Mouse (Mus musculus) G1E (cell line): ENCODE data around the gene Bcar3. TPM values are rescaled to one million over a fixed set of nuclear protein-coding genes. Genes with fewer than 3 reads are reported as not detected.
A peak's percentile ranks its signal among the peaks of the same experiment; 100 is the strongest.

Experiments
- ATAC-seq: 2 replicates; pipeline ENCODE4 v1.8.0; 2016; ENCODE audit warnings: mild to moderate bottlenecking; ENCODE audit not compliant: insufficient number of reproducible peaks, poor library complexity, low FRiP score, severe bottlenecking; ENCODE audit errors: extremely low read depth
- DNase-seq: peaks from one replicate; pipeline ENCODE4 v3.0.0; 2012; ENCODE audit warnings: low spot score
- H3K27me3 ChIP-seq: 2 replicates; pipeline ENCODE4 v1.6.1; 2012; ENCODE audit warnings: mild to moderate bottlenecking, low read length, inconsistent platforms; ENCODE audit not compliant: insufficient read depth
- H3K36me3 ChIP-seq: replicated peaks from 2 replicates; pipeline ENCODE3; 2012; ENCODE audit warnings: mild to moderate bottlenecking, inconsistent platforms
- H3K4me1 ChIP-seq: 2 replicates; pipeline ENCODE4 v1.6.1; 2012; ENCODE audit warnings: low read depth, low read length, inconsistent platforms, mixed read lengths; ENCODE audit not compliant: insufficient read depth
- H3K4me3 ChIP-seq: 2 replicates; pipeline ENCODE4 v1.5.1; 2012; ENCODE audit warnings: low read depth, mild to moderate bottlenecking, inconsistent platforms, low read length, moderate library complexity, mixed read lengths
- H3K9me3 ChIP-seq: replicated peaks from 2 replicates; pipeline ENCODE4 v1.6.1; 2012; ENCODE audit warnings: inconsistent platforms
- CTCF ChIP-seq: IDR thresholded peaks from 2 replicates; pipeline ENCODE4 v1.5.1; 2012; ENCODE audit warnings: low read depth, low read length, inconsistent platforms, mixed read lengths
- GATA1 ChIP-seq: IDR thresholded peaks from 2 replicates; pipeline ENCODE4 v1.6.1; 2012; ENCODE audit warnings: borderline replicate concordance, low read length, inconsistent platforms, mixed read lengths
- GATA2 ChIP-seq: IDR thresholded peaks from 2 replicates; pipeline ENCODE4 v1.6.1; 2012; ENCODE audit warnings: low read depth, low read length, inconsistent platforms, borderline replicate concordance
- POLR2AphosphoS5 ChIP-seq: IDR thresholded peaks from 2 replicates; pipeline ENCODE4 v1.6.1; 2012; ENCODE audit warnings: low read depth, low read length, inconsistent platforms; ENCODE audit not compliant: insufficient replicate concordance
- TAL1 ChIP-seq: conservative IDR thresholded peaks from 2 replicates; pipeline ENCODE4 v1.6.1; 2012; ENCODE audit warnings: low read depth, low read length, inconsistent platforms, mixed read lengths
- polyA plus RNA-seq: library from polyadenylated mRNA; stranded (reverse); fragments of >175 nt; gene quantifications from 2 replicates; pipeline ENCODE4 v1.2.3, GENCODE M21; 2012
- total RNA-seq, 2 experiments: library from RNA; stranded (forward) in 1 of 2; stranded (reverse) in 1 of 2; fragments of 200-1000 nt in 1 of 2; fragments of >200 nt in 1 of 2; fragmentation: Nextera tagmentation in 1 of 2; gene quantifications; 2 replicates each; pipeline ENCODE4 v1.2.3; 2014 to 2017

The Bcar3 gene
- total and polyA plus RNA-seq, 3 experiments, result 0.27 TPM; not detected in 2

DNA sequence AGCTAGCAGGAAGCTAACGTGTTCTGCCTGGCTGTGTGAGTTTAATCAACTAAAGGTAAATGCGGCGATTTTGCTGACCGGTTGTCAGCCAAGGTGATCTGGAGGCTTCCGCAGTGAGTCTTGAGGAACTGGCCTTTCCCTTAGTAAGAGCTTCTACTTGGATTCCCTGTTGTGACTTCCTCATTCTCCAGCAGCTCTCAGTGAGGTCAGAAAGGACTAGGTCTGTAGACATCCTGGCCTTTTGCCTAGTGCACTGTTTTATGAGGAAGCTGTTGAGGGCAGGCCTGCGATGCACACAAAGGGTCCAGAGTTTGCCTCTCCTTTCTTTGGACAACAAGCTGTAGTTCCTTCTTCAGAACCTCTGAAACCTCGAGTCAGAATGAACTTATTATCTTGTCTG lies 3.2 kb upstream of the Bcar3 start:
- Histone ChIP-seq H3K9me3 (no peaks in the 10 kb centered on the region), H3K4me1 (peaks cover 28% of the 10 kb centered on the region), H3K4me3 (no peak overlapping the region), H3K27me3 (peaks cover 7% of the 10 kb centered on the region), H3K36me3 (peaks cover 4% of the 10 kb centered on the region)
- TF ChIP-seq CTCF, result no peak
- no peak for TF ChIP-seq GATA1
- TF ChIP-seq POLR2AphosphoS5, result no peak
- TF ChIP-seq TAL1, result no peak
- TF ChIP-seq GATA2, result no peak
- ATAC-seq, result no peak
- no peak for DNase-seq

DNA sequence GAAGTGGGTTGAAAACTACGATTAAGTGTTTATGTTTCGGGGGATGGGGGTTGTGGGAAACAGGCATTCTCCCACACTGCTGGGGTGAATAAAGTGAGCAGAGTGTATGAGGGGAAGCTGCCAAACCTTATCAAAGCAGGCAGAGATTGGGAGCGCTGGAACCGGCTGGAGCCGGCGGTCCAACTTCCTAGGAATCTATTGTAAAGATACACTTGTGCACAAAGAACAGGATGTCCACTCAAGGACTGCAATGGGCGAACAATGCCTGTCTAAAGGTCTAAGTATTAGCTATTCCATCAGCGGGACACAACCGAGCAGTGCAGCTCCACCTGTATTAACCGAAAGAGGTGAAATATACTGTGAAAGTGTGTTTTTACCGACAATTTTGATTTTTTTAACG lies 2.1 kb upstream of the Bcar3 start:
- Histone ChIP-seq H3K4me3 (no peak overlapping the region), H3K36me3 (no peaks in the 10 kb centered on the region), H3K4me1 (peaks cover 28% of the 10 kb centered on the region), H3K27me3 (peaks cover 10% of the 10 kb centered on the region), H3K9me3 (no peaks in the 10 kb centered on the region)
- no peak for DNase-seq
- no peak for ATAC-seq
- TF ChIP-seq CTCF, result no peak
- TF ChIP-seq POLR2AphosphoS5, result no peak

DNA sequence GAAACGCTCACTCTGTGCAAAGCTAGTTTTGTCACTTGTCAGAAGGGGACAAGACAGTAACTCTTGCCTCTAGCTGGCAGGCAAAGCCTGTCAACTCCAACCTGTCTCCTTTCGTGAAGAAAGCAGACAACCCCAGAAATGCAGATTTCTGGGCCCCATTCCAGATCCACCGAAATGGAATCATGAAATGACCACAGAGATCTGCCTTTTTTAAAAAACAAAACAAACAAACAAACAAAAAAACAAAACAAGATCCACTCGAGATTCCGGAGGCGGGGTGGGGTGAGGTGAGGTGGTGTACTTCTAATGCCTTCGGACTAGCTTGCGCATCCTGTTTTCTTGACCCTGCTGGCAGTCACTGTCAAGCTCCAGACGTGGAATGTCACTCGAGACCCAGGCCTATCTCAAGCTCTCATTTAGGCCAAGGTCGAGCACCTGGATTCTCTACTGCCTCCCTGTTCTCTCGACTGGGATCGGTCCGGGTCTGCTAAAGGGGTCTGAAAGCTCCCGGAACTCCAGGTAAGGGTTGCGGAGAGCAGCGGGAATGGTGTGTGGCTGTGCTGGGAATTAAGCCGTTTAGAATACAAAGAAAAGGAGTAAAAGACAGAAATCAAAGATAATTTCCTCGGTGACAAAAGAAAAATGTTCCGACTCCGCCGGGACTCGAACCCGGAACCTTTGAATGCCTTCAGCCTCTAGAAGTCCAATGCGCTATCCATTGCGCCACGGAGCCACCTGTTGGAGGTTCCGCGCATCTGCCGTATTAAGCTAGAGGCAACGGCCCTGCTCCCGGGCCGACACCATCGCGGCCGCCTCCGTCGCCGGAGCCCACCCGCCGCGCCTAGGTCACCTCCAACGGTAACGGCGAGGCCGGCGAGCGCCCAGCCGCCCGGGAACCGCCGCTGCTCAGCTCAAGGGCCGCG lies 1.4 kb upstream of the Bcar3 start:
- Histone ChIP-seq H3K4me1 (peaks cover 31% of the 10 kb centered on the region), H3K4me3 (peak overlapping the region; percentile 82), H3K9me3 (no peaks in the 10 kb centered on the region), H3K36me3 (no peaks in the 10 kb centered on the region), H3K27me3 (peaks cover 12% of the 10 kb centered on the region)
- TF ChIP-seq CTCF (no peak), GATA2 (no peak), GATA1 (no peak), TAL1 (no peak), POLR2AphosphoS5 (no peak)
- DNase-seq, result no peak
- peak; percentile 59 for ATAC-seq

DNA sequence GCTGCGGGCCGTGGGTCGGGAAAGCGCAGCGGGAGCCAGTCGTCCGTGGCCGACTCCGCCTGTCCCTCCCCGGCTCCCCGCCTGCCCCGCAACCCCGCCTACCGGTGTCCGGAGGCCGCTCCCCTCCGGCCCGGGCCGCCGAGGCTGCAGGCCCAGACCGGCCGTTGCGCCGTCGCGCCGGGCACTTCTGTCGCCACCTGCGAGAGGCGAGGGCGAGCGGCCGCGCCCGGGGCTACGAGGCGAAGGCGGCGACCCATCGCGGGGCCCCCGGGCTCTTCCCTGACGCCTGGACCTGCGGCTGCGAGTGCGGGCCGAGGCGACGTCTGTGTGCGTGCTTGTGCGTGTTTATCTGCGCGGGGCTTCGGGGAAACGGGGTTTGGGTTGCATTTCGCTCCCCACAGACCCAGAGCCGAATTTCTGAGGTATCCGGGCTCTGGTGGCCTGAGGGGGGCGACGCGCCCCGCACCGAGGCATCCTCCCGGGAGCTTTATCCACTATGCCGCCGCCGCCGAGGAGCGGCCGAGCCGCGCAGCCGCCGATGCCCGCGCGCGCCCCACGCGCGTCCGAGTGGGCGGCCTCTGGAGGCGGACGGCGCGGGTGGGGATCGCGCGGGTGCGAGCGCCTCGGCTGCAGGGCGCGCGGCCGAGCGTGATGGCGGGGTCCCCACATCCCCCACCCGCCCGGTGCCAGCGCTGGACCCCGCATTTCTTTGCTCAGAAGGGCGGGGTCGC lies 548 bp upstream of the Bcar3 start:
- TF ChIP-seq GATA2 (no peak), CTCF (no peak), TAL1 (no peak), POLR2AphosphoS5 (no peak)
- H3K27me3 ChIP-seq, result peaks cover 15% of the 10 kb centered on the region
- H3K9me3 ChIP-seq, result no peaks in the 10 kb centered on the region
- ATAC-seq (no peak), DNase-seq (peak; percentile 70)
- H3K36me3 ChIP-seq, result no peaks in the 10 kb centered on the region
- peaks cover 31% of the 10 kb centered on the region for H3K4me1 ChIP-seq
- H3K4me3 ChIP-seq, result peak overlapping the region; percentile 82

DNA sequence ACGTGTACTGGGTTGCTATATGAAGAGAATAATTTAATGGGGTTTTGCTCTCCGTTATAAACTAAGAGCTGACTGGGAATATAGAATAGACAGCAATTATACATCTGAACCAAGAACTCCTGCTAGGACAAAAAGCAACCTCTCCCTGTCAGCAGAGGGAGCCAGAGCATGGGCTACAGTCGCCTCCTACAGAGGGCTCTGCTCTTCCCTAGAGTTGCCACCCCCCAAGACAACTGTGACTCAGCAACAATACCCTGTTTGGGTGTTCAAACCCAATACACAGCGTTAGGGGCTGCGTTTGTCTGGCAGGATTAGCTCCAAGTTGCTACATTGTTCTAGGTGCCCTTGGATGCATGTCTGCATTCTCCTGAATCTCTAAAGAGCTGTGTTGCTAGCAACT lies 1.6 kb downstream of the Bcar3 start:
- no peaks in the 10 kb centered on the region for H3K9me3 ChIP-seq
- peaks cover 18% of the 10 kb centered on the region for H3K27me3 ChIP-seq
- TF ChIP-seq GATA2, result no peak
- no peak for TF ChIP-seq GATA1
- no peak for TF ChIP-seq POLR2AphosphoS5
- TF ChIP-seq CTCF, result no peak
- no peak for TF ChIP-seq TAL1
- no peak overlapping the region for H3K4me3 ChIP-seq
- peak; percentile 40 for DNase-seq
- peak; percentile 59 for ATAC-seq
- peaks cover 28% of the 10 kb centered on the region for H3K4me1 ChIP-seq
- no peaks in the 10 kb centered on the region for H3K36me3 ChIP-seq

DNA sequence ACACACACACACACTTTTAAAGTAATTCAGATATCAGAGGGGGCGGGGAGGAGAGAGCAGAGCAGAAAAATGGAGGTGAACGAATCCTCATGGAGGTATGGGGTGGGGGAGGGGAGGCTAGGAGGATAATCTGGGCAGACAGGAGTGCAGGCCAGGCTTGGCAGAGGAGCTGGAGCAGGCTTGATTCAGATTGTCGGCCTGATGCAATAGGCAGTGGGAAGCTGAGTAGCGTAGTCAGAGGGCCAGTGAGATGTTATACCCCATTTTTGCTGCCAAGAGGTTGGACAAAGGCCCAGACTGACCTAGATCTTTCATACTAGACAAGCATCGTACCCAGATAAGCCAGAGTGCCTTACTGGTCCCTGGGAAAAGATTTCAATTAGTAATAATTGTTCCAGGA lies 3.0 kb downstream of the Bcar3 start:
- no peak for DNase-seq
- no peak for ATAC-seq
- H3K36me3 ChIP-seq, result no peaks in the 10 kb centered on the region
- H3K4me1 ChIP-seq, result peaks cover 28% of the 10 kb centered on the region
- H3K4me3 ChIP-seq, result no peak overlapping the region
- peaks cover 25% of the 10 kb centered on the region for H3K27me3 ChIP-seq
- TF ChIP-seq GATA1, result no peak
- no peak for TF ChIP-seq CTCF
- no peak for TF ChIP-seq POLR2AphosphoS5
- no peak for TF ChIP-seq GATA2
- TF ChIP-seq TAL1, result no peak
- H3K9me3 ChIP-seq, result no peaks in the 10 kb centered on the region
